Mouse (Mus musculus): ENCODE data around the gene Nasp. TPM values are rescaled to one million over a fixed set of nuclear protein-coding genes. Genes with fewer than 3 reads are reported as not detected.
"Not testable (repeated sequence)": the region's sequence is repeated elsewhere in the genome, so short reads cannot be mapped to it uniquely, and the experiment has no call there.

The Nasp gene
- polyA plus RNA-seq (2015; fragmentation: Nextera tagmentation; extraction: Ambion mirVana), result 144 and 169 TPM in 2 replicates

- H3K4me1 ChIP-seq (ENCODE audit: insufficient read depth, low read length), result peaks cover 18% of the 10 kb centered on the region
- 0 out of 2 replicates have a peak, but pooled peaks cover 4% of the 10 kb centered on the region for H3K36me3 ChIP-seq (ENCODE audit: insufficient read depth, low read length)
- peak; percentile 92 for ATAC-seq (ENCODE audit: low FRiP score, low TSS enrichment)
- H3K27me3 ChIP-seq (ENCODE audit: insufficient read depth, low read length), result no peaks in the 10 kb centered on the region
- no peaks in the 10 kb centered on the region for H3K9me3 ChIP-seq (ENCODE audit: low read length)
- peak within 1 kb of the TSS; percentile 90 for H3K4me3 ChIP-seq (ENCODE audit: low read length)
- H3K9ac ChIP-seq (replicated peaks; ENCODE audit: low read length), result peak within 1 kb of the TSS; percentile 81
- peak within 1 kb of the TSS; percentile 92 for H3K27ac ChIP-seq (ENCODE audit: low read length)
- H3K4me2 ChIP-seq (replicated peaks; ENCODE audit: low read depth, low read length), result peak within 1 kb of the TSS; percentile 70
- 5% methylated on average over 23 of the region's 23 CpGs for WGBS
These were observed at the start of gene Nasp for GRCm38 (mm10) chr4:116627722-116628662. Nasp (minus strand) TSS chr4:116627941.

GRCm38 (mm10) chr4:116676027-116676426 lies 48.3 kb upstream of the Nasp start:
- H3K4me2 ChIP-seq (replicated peaks; ENCODE audit: low read depth, low read length), result no peak overlapping the region
- no peaks in the 10 kb centered on the region for H3K9me3 ChIP-seq (ENCODE audit: low read length)
- no peak overlapping the region for H3K4me3 ChIP-seq (ENCODE audit: low read length)
- H3K27me3 ChIP-seq (ENCODE audit: insufficient read depth, low read length), result no peaks in the 10 kb centered on the region
- H3K4me1 ChIP-seq (ENCODE audit: insufficient read depth, low read length), result no peaks in the 10 kb centered on the region
- H3K36me3 ChIP-seq (ENCODE audit: insufficient read depth, low read length), result no peaks in the 10 kb centered on the region
- no peak overlapping the region for H3K27ac ChIP-seq (ENCODE audit: low read length)
- no peak overlapping the region for H3K9ac ChIP-seq (replicated peaks; ENCODE audit: low read length)
- 87% methylated on average over 3 of the region's 3 CpGs for WGBS
- no peak for ATAC-seq (ENCODE audit: low FRiP score, low TSS enrichment)

- H3K27me3 ChIP-seq (ENCODE audit: insufficient read depth, low read length); H3K9ac ChIP-seq (replicated peaks; ENCODE audit: low read length); H3K36me3 ChIP-seq (ENCODE audit: insufficient read depth, low read length); H3K9me3 ChIP-seq (ENCODE audit: low read length); H3K4me2 ChIP-seq (replicated peaks; ENCODE audit: low read depth, low read length); H3K27ac ChIP-seq (ENCODE audit: low read length); H3K4me1 ChIP-seq (ENCODE audit: insufficient read depth, low read length); H3K4me3 ChIP-seq (ENCODE audit: low read length); ATAC-seq (ENCODE audit: low FRiP score, low TSS enrichment): not testable (repeated sequence)
- 90% methylated on average over 6 of the region's 6 CpGs for WGBS
These were observed 47.0 kb upstream of the Nasp start for GRCm38 (mm10) chr4:116674761-116675160.

GRCm38 (mm10) chr4:116672785-116673184 lies 45.0 kb upstream of the Nasp start:
- Histone ChIP-seq H3K27me3 (ENCODE audit: insufficient read depth, low read length) (no peaks in the 10 kb centered on the region), H3K4me3 (ENCODE audit: low read length) (no peak overlapping the region), H3K4me2 (replicated peaks; ENCODE audit: low read depth, low read length) (no peak overlapping the region), H3K36me3 (ENCODE audit: insufficient read depth, low read length) (no peaks in the 10 kb centered on the region), H3K27ac (ENCODE audit: low read length) (no peak overlapping the region), H3K9me3 (ENCODE audit: low read length) (no peaks in the 10 kb centered on the region), H3K4me1 (ENCODE audit: insufficient read depth, low read length) (no peaks in the 10 kb centered on the region), H3K9ac (replicated peaks; ENCODE audit: low read length) (no peak overlapping the region)
- 41% methylated on average over 2 of the region's 2 CpGs for WGBS
- peak; percentile 74 for ATAC-seq (ENCODE audit: low FRiP score, low TSS enrichment)

- 55% methylated on average over 2 of the region's 2 CpGs for WGBS
- H3K9me3 ChIP-seq (ENCODE audit: low read length), result no peaks in the 10 kb centered on the region
- H3K4me1 ChIP-seq (ENCODE audit: insufficient read depth, low read length), result no peaks in the 10 kb centered on the region
- H3K27ac ChIP-seq (ENCODE audit: low read length), result no peak overlapping the region
- no peak overlapping the region for H3K4me2 ChIP-seq (replicated peaks; ENCODE audit: low read depth, low read length)
- no peak for ATAC-seq (ENCODE audit: low FRiP score, low TSS enrichment)
- H3K27me3 ChIP-seq (ENCODE audit: insufficient read depth, low read length), result no peaks in the 10 kb centered on the region
- H3K9ac ChIP-seq (replicated peaks; ENCODE audit: low read length), result no peak overlapping the region
- no peak overlapping the region for H3K4me3 ChIP-seq (ENCODE audit: low read length)
- no peaks in the 10 kb centered on the region for H3K36me3 ChIP-seq (ENCODE audit: insufficient read depth, low read length)
These were observed 41.5 kb upstream of the Nasp start for GRCm38 (mm10) chr4:116669291-116669690.

GRCm38 (mm10) chr4:116668145-116668544 lies 40.4 kb upstream of the Nasp start:
- 0 out of 2 replicates have a peak, but pooled peaks have one; percentile 27 for ATAC-seq (ENCODE audit: low FRiP score, low TSS enrichment)
- H3K4me2 ChIP-seq (replicated peaks; ENCODE audit: low read depth, low read length), result no peak overlapping the region
- no peaks in the 10 kb centered on the region for H3K36me3 ChIP-seq (ENCODE audit: insufficient read depth, low read length)
- no peak overlapping the region for H3K9ac ChIP-seq (replicated peaks; ENCODE audit: low read length)
- H3K27ac ChIP-seq (ENCODE audit: low read length), result peak overlapping the region; percentile 49; the same call in 1 of the 2 replicates
- H3K9me3 ChIP-seq (ENCODE audit: low read length), result no peaks in the 10 kb centered on the region
- no peak overlapping the region for H3K4me3 ChIP-seq (ENCODE audit: low read length)
- H3K27me3 ChIP-seq (ENCODE audit: insufficient read depth, low read length), result no peaks in the 10 kb centered on the region
- 50% methylated on average over 3 of the region's 3 CpGs for WGBS
- no peaks in the 10 kb centered on the region for H3K4me1 ChIP-seq (ENCODE audit: insufficient read depth, low read length)

GRCm38 (mm10) chr4:116666625-116667024 lies 38.9 kb upstream of the Nasp start:
- ATAC-seq (ENCODE audit: low FRiP score, low TSS enrichment), result no peak
- no peak overlapping the region for H3K9ac ChIP-seq (replicated peaks; ENCODE audit: low read length)
- no peak overlapping the region for H3K4me2 ChIP-seq (replicated peaks; ENCODE audit: low read depth, low read length)
- no peaks in the 10 kb centered on the region for H3K27me3 ChIP-seq (ENCODE audit: insufficient read depth, low read length)
- H3K4me1 ChIP-seq (ENCODE audit: insufficient read depth, low read length), result no peaks in the 10 kb centered on the region
- no peak overlapping the region for H3K27ac ChIP-seq (ENCODE audit: low read length)
- no peaks in the 10 kb centered on the region for H3K36me3 ChIP-seq (ENCODE audit: insufficient read depth, low read length)
- no peaks in the 10 kb centered on the region for H3K9me3 ChIP-seq (ENCODE audit: low read length)
- WGBS, result 54% methylated on average over 4 of the region's 4 CpGs
- H3K4me3 ChIP-seq (ENCODE audit: low read length), result no peak overlapping the region

GRCm38 (mm10) chr4:116661998-116662397 lies 34.3 kb upstream of the Nasp start:
- Histone ChIP-seq H3K4me2 (replicated peaks; ENCODE audit: low read depth, low read length) (no peak overlapping the region), H3K36me3 (ENCODE audit: insufficient read depth, low read length) (no peaks in the 10 kb centered on the region), H3K9ac (replicated peaks; ENCODE audit: low read length) (no peak overlapping the region), H3K4me3 (ENCODE audit: low read length) (no peak overlapping the region), H3K27me3 (ENCODE audit: insufficient read depth, low read length) (no peaks in the 10 kb centered on the region), H3K27ac (ENCODE audit: low read length) (no peak overlapping the region), H3K9me3 (ENCODE audit: low read length) (no peaks in the 10 kb centered on the region), H3K4me1 (ENCODE audit: insufficient read depth, low read length) (peaks cover 4% of the 10 kb centered on the region)
- no peak for ATAC-seq (ENCODE audit: low FRiP score, low TSS enrichment)
- WGBS, result 83% methylated on average over 1 of the region's 1 CpGs

GRCm38 (mm10) chr4:116660829-116661228 lies 33.1 kb upstream of the Nasp start:
- WGBS, result 74% methylated on average over 6 of the region's 6 CpGs
- no peaks in the 10 kb centered on the region for H3K9me3 ChIP-seq (ENCODE audit: low read length)
- no peak overlapping the region for H3K4me3 ChIP-seq (ENCODE audit: low read length)
- no peaks in the 10 kb centered on the region for H3K27me3 ChIP-seq (ENCODE audit: insufficient read depth, low read length)
- no peak overlapping the region for H3K4me2 ChIP-seq (replicated peaks; ENCODE audit: low read depth, low read length)
- no peak overlapping the region for H3K9ac ChIP-seq (replicated peaks; ENCODE audit: low read length)
- no peak overlapping the region for H3K27ac ChIP-seq (ENCODE audit: low read length)
- H3K4me1 ChIP-seq (ENCODE audit: insufficient read depth, low read length), result peaks cover 5% of the 10 kb centered on the region
- no peak for ATAC-seq (ENCODE audit: low FRiP score, low TSS enrichment)
- no peaks in the 10 kb centered on the region for H3K36me3 ChIP-seq (ENCODE audit: insufficient read depth, low read length)

- H3K27ac ChIP-seq (ENCODE audit: low read length), result peak overlapping the region; percentile 16
- ATAC-seq (ENCODE audit: low FRiP score, low TSS enrichment), result not testable (repeated sequence)
These were observed 32.2 kb upstream of the Nasp start for GRCm38 (mm10) chr4:116659916-116660315.

More at GRCm38 (mm10) chr4:116659916-116660315, 32.2 kb upstream of the Nasp start:
- not testable (repeated sequence) for H3K9me3 ChIP-seq (ENCODE audit: low read length); H3K4me3 ChIP-seq (ENCODE audit: low read length); H3K4me2 ChIP-seq (replicated peaks; ENCODE audit: low read depth, low read length); H3K4me1 ChIP-seq (ENCODE audit: insufficient read depth, low read length); H3K9ac ChIP-seq (replicated peaks; ENCODE audit: low read length); H3K27me3 ChIP-seq (ENCODE audit: insufficient read depth, low read length); H3K36me3 ChIP-seq (ENCODE audit: insufficient read depth, low read length)
- WGBS, result 77% methylated on average over 6 of the region's 6 CpGs
